Mouse (Mus musculus): Measurements from ENCODE around the gene Faim2.

Gene Faim2

DNA sequence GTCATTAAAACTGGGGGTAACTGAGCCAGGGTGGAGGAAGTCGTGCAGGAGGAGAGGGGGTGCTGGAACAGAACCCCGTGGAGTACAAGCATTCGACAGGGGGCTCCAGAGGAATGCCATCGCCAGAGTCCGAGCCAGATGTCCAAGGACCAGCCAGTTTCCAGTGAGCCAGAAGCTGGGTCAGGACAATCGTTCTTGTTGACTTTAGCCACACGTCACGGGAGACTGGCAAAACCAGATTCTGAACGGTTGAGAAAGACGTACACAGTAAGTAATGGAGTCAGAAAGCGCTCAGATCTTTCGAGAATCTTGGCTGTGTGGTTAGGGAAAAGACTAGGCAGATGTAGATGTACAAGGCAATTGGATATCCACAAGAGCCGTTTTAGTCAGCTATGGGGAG is 64.8 kb downstream of the Faim2 start:
- no peak; the same call in 1 of the 2 replicates for ATAC-seq (ENCODE audit: low TSS enrichment)

DNA sequence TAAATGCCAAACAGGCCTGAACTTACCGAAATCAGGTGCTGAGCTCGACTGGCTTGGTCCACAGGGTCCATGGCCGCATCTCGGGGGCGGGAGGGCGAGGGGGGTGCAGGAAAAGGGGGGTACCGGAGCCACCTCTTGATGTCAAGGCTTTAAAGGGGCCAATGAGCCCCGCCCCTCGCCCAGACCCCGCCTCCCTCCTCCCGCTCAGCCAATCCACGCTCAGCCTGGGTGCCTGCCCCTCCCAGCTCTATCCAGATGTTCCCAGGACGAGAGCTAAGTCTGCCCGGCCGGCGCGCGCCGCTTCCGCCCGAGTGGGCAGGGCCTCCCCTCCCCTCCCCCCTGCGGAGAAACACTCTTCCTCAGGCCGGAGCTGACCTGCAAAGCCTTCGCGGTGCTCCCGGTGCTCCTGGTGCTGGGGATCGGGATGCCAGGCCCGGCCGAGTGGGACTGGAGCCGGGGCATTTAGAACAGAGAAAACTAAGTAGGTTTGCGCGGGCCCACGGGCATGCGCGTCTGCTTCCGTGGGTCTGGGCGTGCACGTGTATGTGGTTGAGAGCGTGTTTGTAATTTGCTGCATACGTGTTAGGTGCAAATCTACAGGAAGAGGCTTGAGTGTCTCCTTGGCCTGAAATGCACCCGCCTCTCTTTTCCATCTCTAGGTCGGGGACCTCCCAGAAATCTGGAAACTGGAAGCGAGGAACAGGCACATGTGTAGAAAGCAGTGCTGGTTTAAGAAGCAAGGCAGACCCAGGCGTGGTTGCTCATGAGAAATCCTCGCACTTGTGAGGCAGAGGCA is 70.2 kb downstream of the Faim2 start, which contains the start of gene Nckap5l:
TSS of gene Nckap5l (minus strand) at position 143 of the 796 bp plus-strand sequence.
- ATAC-seq (ENCODE audit: low TSS enrichment), result peak; percentile 91

DNA sequence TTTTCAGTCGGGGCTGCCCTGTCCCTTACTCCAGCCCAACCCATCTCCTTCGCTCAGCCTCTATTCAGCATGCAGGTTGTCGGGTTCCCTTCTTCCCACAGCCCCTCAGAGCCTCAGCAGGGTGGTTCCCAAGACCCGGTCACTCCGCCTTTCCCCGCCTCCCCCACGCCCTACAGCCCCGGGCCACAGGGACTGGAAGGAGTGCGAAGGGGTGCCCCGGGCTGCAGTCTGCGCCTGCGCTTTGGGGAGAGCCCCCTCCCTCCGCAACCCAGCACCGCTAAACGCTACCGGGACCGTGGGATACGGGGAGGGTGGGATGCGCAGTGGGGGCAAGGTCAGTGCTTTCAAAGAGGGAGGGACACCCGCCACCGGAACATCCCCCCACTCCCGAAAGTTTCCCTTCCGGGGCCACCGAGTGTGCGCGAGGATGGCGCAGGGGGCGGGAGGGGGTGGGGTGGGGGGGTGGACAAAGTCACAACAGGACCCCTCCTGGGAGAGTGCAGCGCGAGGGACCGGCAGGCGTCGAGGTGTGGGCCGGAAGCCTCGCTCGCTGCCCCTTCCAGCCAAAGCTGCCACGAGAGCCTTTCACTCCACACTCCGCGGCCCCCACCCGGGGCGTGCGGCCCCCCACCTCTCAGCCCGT is 70.9 kb downstream of the Faim2 start:
- peak; percentile 33 for ATAC-seq (ENCODE audit: low TSS enrichment)

DNA sequence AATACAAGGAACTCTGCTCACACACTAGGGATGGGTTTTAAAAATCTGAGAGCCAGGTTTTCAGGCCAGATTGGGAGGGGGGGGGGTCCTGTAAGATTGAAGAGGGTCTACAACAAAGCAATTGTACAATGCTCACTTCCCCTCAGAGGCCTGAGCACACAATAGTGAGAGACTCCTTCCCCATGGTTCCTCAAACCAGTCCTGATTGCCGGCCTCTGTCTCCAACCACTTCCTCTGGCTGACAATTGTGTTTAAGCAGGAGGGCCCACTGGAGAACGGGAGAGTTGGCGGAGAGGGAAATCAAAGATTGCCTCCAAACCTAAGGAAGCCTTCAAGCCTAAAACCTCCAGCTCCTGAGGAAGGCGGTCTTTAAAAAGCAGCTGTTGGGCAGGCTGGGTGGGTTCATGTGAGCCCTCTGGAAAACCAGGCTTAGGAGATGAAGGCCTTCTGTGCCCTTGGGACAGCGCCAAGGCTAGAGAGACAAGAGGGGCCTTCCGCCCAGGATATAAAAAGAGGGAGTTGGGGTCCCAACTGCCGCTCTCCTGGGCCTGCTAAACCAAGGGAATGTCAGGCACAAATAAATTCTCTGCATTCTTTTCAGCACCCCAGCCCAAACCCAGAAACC is 71.5 kb downstream of the Faim2 start:
- no peak for ATAC-seq (ENCODE audit: low TSS enrichment)

DNA sequence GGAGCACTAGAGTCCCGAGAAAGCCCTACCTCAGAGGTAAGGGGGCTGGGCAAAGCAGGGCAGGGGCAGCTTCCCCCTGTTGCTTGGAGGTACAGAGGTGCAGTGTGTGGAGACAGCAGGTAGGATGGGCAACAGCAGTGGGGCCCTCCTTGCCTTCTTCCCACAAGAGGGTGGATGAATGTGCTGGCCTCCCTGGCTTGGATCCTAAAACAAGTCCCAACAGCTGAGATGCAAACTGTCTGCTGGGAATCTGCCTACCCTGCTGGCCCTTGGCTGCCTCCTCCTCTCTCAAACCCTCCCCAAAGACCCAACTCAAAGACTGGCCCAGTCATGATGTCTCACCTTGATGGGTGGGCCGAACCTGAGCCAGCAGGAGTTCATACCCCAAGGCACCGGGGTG is 72.5 kb downstream of the Faim2 start:
- ATAC-seq (ENCODE audit: low TSS enrichment), result no peak

DNA sequence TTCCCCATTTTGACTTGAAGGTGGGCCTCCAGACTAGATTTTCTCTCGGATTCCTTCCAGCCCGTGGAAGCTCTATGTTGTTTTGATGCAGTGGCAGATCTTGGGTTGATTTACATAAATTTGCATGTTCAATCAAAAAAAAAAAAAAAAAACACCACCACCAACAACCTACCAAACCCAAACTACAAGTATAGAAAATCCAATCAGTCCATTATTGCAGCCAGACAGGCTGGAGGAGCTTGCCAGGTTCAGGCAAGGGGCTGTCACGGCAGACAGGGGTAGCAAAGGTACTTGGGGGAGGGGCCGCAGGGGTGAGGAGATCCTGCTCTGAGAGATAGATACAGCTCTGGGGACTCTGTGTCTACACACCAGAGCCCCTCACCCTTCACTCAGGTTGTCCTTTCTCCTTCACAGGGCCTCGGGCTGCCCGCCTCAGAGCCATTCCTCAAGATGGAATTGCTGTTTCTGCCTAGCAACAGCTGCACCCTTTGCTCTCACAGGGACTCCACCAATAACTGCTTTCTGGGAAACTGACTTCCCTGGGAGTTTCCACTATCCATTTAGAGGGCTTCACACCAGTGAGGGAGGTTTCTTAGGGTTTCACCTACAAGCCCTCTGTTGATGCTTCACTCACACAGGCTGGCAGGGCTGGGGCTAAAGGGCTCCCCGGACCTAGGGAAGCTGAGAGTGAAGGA is 73.2 kb downstream of the Faim2 start:
- ATAC-seq (ENCODE audit: low TSS enrichment), result no peak

DNA sequence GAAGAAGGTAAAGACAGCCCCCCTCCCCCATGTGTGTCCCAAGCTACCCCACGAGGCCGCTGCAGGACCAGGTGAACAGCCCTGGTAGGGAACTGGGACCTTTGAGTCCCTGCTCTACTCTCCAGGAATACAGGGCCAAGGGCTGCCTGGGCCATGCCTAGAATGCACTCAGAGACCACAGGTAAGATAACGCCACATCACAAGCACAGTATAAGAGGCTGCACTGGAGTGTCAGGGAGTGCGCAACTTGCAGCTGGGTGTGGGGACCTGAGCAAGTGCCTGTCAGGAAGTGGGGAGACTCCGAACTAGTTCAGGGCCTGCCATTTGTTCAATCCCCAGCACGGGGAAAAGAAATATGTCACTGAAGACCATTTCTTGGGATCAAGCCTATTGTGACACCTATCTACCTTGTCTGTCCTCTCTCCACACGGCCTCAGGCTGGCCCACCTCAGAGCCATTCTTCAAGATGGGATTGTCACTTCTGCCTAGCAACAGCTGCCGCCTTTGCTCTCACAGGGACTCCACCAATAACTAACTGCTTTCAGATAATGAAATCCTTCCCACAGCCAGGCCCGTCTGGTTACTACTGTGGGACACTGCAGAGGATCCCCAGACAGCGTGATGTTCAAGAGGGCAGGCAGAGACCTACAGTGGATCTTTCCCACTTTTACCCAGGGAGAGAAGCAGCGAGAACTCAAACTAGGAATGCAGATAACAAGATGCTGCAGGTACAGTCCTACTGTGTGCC is 74.6 kb downstream of the Faim2 start:
- no peak for ATAC-seq (ENCODE audit: low TSS enrichment)

DNA sequence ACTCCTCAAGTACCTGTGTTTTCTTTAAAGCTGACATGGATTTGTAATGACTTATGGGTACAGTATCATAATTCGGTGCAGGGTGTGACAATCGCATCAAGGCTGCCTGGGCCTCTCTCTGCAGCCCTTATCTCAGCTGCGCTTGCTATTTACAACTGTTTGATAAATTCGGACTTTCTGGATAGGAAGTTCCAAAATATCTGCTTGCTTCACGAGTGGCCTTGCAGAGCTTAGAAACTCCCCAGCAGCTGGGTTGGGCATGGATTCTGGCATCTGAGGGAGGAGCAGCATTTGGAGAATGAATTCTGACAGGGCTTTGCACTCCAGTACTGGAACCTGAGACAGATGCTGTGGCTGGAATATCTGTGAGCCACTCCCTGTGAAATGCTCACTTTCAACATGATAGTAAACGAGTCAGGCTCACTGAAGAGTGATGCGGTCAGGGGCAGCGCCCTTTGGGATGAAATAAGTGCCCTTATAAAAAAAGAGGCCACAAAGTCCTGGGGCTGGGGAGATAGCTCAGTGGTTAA is 78.1 kb downstream of the Faim2 start:
- ATAC-seq (ENCODE audit: low TSS enrichment), result 0 out of 2 replicates have a peak, but pooled peaks have one; percentile 11

DNA sequence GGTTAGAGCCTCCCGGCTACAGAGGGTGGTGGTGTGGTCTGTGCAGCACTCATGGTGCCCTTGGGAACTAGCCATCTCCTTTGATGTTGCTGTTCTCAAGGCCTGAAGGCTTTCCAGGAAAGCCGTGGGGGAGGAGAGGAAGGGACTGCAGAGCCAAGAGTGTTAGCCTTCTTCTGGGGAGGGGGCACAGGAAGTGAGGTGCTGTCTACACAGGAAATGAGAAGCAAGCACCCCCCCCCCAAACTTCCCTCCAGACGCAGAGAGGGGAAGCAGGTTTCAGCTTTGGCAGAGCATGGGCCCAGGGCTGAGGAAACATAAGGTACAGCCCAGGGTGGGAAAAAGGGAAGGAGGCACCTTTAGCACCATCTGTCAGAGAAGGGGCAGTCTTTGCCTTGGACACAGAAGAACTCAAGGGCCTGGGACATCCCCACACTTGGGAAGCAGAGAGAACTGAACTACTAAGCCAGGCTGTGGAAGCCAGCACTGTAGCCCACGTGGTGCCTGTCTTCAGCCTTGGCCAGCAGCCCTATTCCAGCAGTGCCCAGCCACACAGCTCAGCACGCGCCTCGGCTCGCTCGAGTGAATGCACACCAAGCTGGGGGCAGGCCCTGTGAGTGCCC is 78.7 kb downstream of the Faim2 start:
- ATAC-seq (ENCODE audit: low TSS enrichment), result peak; percentile 85

Measured in frontal cortex, adult (tissue).